Mouse (Mus musculus): Measurements from ENCODE around the gene Psmc3. TPM values are rescaled to one million over a fixed set of nuclear protein-coding genes. Genes with fewer than 3 reads are reported as not detected.
A peak's percentile ranks its signal among the peaks of the same experiment; 100 is the strongest.
"Not testable (repeated sequence)": the region's sequence is repeated elsewhere in the genome, so short reads cannot be mapped to it uniquely, and the experiment has no call there.

Psmc3 gene
- polyA plus RNA-seq, 1 experiment = 160 TPM

DNA sequence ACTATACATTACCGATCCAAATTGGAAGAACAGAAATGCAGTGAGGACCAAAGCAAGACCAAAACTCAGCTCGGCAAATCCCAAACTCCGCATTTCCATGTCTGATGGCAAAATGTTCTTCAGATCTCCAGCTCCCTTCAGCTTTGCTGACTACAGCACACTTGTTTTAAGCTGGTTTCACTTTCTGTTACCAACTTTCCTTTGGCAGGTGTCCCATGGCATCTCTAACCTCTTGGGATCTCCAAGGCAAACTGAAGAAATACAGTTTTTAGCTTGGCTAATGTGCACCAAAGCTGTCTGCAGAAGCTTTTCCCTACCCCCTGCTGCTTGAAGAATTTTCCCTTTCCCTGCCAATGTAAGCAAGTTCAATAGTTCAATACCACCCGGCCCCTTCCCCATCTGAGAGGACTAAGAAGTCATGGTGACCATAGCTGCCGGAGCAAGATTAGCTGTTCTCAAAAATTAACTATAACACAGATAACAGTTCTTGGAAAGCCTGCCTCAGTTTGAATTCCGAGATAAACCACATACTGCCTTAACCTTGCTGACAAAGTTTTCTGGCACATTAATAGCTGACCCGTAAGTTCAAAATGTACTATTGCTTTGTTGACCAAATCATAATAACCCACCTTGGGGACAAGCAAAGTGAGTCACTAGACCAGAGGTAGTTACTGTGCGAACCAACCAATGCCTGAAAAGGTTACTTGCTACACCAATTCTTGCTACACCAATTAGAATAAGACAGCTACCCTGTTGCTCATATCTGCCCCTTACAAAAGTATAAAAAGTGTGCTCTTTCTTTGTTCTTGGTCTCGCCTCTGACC lies 26.2 kb upstream of the Psmc3 start:
- TF ChIP-seq CTCF (IDR thresholded peaks at IDR 0.05; ENCODE audit: borderline replicate concordance, extremely low read depth, insufficient read depth, insufficient read length) (no peak), POLR2A (IDR thresholded peaks at IDR 0.05; ENCODE audit: borderline replicate concordance, extremely low read depth, insufficient read depth, insufficient read length, poor library complexity, severe bottlenecking) (no peak)
- DNase-seq (ENCODE audit: low read depth) = no peak

DNA sequence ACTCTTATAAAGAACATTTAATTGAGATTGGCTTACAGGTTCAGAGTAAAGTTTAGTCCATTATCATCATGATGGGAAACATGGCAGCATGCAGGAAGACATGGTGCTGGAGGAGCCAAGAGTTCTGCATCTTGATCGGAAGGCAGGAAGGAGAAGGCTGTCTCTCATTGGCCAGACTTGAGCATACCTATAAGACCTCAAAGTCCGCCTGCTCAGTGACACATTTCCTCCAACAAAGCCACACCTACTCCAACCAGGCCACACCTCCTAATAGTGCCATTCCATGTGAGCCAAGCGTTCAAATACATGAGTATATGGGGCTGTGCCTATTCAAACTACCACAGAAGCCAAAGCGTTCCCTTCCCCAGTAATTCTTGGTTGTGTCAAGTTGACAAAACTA lies 22.6 kb upstream of the Psmc3 start:
- TF ChIP-seq CTCF (IDR thresholded peaks at IDR 0.05; ENCODE audit: borderline replicate concordance, extremely low read depth, insufficient read depth, insufficient read length) = no peak
- no peak for TF ChIP-seq POLR2A (IDR thresholded peaks at IDR 0.05; ENCODE audit: borderline replicate concordance, extremely low read depth, insufficient read depth, insufficient read length, poor library complexity, severe bottlenecking)
- no peak for DNase-seq (ENCODE audit: low read depth)

DNA sequence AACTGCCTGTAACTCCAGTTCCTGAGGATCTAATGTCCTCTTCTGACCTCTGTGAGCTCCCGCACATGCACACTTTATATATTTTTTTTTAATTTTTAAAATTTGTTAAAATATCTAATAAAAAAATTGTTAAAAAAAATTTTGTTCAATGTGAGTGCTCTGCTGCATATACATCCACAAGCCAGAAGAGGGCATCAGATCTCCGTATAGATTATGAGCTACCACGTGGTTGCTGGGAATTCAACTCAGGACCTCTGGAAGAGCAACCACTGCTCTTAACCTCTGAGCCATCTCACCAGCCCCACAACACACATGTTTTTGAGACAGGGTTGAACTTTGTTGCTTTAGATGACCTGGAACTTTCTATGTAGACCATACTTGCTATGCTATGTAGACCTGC lies 20.8 kb upstream of the Psmc3 start:
- TF ChIP-seq CTCF (IDR thresholded peaks at IDR 0.05; ENCODE audit: borderline replicate concordance, extremely low read depth, insufficient read depth, insufficient read length) = peak; percentile 10; the same call in 1 of the 2 replicates
- no peak for TF ChIP-seq POLR2A (IDR thresholded peaks at IDR 0.05; ENCODE audit: borderline replicate concordance, extremely low read depth, insufficient read depth, insufficient read length, poor library complexity, severe bottlenecking)
- DNase-seq (ENCODE audit: low read depth) = no peak

DNA sequence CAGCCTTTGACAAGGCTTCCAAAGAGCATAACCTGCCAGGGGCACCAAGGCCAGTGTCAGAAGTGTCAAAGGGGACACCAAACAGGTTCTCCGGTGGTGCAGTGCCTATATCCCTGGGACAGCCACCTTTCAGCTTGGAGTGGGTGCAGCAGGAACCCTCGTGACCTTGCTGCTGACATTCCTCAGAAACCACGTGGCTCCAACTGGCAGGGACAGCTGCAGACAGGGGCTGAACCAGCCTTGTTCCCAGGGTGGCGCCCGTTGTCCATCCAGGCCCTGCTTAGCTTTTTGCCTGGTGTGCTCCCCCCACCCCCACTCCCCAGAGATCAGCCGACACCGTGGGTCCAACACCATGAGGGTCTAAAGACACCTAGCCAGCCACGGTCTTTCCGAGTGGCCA lies 18.4 kb upstream of the Psmc3 start, which contains the start of gene Rapsn:
Gene Rapsn, plus strand, starts transcription at position 236 of the 400 bp plus-strand sequence.
- no peak for TF ChIP-seq CTCF (IDR thresholded peaks at IDR 0.05; ENCODE audit: borderline replicate concordance, extremely low read depth, insufficient read depth, insufficient read length)
- no peak for TF ChIP-seq POLR2A (IDR thresholded peaks at IDR 0.05; ENCODE audit: borderline replicate concordance, extremely low read depth, insufficient read depth, insufficient read length, poor library complexity, severe bottlenecking)
- no peak for DNase-seq (ENCODE audit: low read depth)

DNA sequence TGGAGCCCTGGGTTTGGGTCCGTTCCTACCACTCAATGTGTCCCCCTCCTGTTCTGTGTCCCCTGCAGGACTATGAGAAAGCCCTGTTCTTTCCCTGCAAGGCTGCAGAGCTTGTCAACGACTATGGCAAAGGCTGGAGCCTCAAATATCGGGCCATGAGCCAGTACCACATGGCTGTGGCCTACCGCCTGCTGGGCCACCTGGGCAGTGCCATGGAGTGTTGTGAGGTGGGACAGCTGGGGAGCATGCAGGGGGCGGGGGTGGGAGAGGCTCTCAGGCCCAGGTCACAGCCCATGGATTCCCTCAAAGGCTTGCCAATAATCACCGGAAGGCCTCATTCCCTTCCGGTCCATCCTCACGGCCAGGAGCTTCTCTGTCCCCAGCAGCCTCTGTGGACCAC lies 12.0 kb upstream of the Psmc3 start:
- no peak for TF ChIP-seq CTCF (IDR thresholded peaks at IDR 0.05; ENCODE audit: borderline replicate concordance, extremely low read depth, insufficient read depth, insufficient read length)
- TF ChIP-seq POLR2A (IDR thresholded peaks at IDR 0.05; ENCODE audit: borderline replicate concordance, extremely low read depth, insufficient read depth, insufficient read length, poor library complexity, severe bottlenecking) = no peak
- DNase-seq (ENCODE audit: low read depth) = no peak

DNA sequence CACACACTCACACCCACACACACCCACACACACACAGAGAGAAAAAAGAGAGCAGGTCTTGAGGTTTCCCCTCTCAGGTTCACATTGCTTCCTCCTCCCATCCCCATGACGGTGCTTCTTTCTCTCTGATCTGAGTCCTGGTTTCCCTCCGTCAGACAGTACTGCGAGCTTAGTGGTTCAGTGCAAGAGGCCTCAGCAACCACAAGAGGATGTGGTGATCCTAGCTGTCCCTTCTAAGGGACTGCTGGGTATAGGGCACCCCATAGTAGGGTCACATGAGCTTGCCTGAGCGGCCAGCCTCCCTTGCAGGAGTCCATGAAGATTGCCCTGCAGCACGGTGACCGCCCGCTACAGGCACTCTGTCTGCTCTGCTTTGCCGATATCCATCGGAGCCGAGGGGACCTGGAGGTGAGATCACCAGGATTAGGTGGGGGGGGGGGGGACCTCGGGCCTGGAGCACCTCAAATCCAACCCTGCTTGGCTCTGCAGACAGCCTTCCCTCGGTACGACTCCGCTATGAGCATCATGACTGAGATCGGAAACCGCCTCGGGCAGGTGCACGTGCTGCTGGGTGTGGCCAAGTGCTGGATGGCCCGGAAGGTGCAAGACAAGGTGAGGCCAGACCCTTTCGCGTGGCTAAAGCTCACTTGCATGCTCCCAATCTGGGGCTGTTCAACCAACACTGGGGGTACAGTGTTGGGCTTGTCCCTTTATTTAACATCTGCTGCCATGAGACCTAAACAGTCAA lies 11.0 kb upstream of the Psmc3 start:
- no peak for DNase-seq (ENCODE audit: low read depth)
- TF ChIP-seq CTCF (IDR thresholded peaks at IDR 0.05; ENCODE audit: borderline replicate concordance, extremely low read depth, insufficient read depth, insufficient read length) (no peak), POLR2A (IDR thresholded peaks at IDR 0.05; ENCODE audit: borderline replicate concordance, extremely low read depth, insufficient read depth, insufficient read length, poor library complexity, severe bottlenecking) (no peak)

DNA sequence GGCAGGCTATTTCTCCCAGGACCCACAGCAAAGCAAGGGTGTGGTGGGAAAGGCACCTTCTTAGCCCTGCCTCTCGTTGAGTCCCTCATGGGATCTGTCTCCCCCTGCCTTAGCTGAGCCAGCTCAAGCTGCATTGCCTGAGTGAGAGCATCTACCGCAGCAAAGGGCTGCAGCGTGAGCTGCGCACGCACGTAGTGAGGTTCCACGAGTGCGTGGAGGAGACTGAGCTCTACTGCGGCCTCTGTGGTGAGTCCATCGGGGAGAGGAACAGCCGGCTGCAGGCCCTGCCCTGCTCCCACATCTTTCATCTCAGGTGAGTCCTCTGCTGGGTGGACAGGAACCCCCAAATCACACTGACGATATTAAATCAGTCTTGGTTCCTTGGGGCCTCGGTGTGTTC lies 9.1 kb upstream of the Psmc3 start:
- TF ChIP-seq POLR2A (IDR thresholded peaks at IDR 0.05; ENCODE audit: borderline replicate concordance, extremely low read depth, insufficient read depth, insufficient read length, poor library complexity, severe bottlenecking) (no peak), CTCF (IDR thresholded peaks at IDR 0.05; ENCODE audit: borderline replicate concordance, extremely low read depth, insufficient read depth, insufficient read length) (no peak)

DNA sequence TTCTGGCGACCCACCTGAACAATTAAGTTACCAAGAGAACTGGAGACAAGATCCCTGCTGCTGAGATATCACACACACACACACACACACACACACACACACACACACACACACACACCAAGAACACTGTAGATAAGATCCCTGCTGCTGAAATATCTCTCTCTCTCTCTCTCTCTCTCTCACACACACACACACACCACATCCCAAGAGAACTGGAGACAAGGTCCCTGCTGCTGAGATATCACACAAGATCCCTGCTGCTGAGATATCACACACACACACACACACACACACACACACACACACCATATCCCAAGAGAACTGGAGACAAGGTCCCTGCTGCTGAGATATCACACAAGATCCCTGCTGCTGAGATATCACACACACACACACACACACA lies 8.0 kb upstream of the Psmc3 start:
- not testable (repeated sequence) for DNase-seq (ENCODE audit: low read depth)

More for the DNA sequence above, 9.1 kb upstream of the Psmc3 start:
- DNase-seq (ENCODE audit: low read depth) = no peak

DNA sequence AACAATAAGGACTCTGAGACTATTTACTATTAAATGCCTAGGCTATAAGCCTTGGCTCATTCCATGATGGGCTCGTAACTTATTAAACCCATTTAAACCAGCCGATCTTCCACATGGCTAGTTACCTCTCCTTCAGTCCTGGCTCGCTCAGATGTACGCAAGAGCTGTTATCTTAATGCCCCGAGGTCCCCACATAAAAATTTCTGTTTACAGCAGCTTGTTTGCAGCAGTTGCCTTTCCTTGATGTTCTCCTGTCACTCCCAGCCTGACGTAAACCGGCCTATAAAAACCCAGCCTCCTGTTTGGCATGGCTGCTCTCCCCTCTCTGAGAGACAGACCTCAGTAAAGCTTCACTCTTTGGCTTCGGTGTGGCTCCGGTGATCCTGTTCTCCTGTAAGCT lies 6.5 kb upstream of the Psmc3 start:
- no peak for DNase-seq (ENCODE audit: low read depth)
- TF ChIP-seq POLR2A (IDR thresholded peaks at IDR 0.05; ENCODE audit: borderline replicate concordance, extremely low read depth, insufficient read depth, insufficient read length, poor library complexity, severe bottlenecking) = no peak

DNA sequence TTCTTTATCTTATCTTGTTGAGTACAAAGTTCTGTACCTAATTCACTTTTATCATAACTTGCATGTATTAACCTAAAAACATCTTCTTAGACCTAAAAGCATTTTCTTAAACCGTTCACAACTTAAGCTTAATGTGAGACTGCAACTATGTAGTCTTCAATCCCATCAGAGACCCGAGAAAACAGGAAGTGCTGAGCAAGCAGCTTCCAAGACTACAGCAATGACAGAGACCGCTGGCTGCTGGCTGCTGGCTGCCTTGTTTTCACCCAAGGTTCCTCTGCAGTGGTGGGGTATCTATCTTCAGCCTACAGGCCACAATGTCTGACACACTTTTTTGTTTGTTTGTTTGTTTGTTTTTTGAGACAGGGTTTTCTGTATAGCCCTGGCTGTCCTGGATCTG lies 1.9 kb upstream of the Psmc3 start:
- no peak for DNase-seq (ENCODE audit: low read depth)
- TF ChIP-seq POLR2A (IDR thresholded peaks at IDR 0.05; ENCODE audit: borderline replicate concordance, extremely low read depth, insufficient read depth, insufficient read length, poor library complexity, severe bottlenecking) (no peak), CTCF (IDR thresholded peaks at IDR 0.05; ENCODE audit: borderline replicate concordance, extremely low read depth, insufficient read depth, insufficient read length) (no peak)

DNA sequence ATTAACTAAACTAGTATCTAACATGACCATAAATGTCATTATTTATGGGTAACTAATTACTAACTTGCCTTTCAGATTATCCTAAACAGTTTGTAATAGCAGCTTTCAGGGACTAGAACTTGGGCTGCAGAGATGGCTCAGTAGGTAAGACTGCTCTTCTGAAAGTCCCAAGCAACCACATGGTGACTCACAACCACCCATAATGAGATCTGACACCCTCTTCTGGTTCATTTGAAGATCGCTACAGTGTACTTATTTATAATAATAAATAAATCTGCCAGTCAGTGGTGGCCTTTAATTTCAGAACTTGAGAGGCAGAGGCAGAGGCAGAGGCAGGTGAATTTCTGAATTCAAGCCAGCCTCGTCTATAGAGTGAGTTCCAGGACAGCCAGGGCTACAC lies 1.1 kb upstream of the Psmc3 start:
- DNase-seq (ENCODE audit: low read depth) = no peak

More for the DNA sequence above, 1.1 kb upstream of the Psmc3 start:
- TF ChIP-seq POLR2A (IDR thresholded peaks at IDR 0.05; ENCODE audit: borderline replicate concordance, extremely low read depth, insufficient read depth, insufficient read length, poor library complexity, severe bottlenecking) (no peak), CTCF (IDR thresholded peaks at IDR 0.05; ENCODE audit: borderline replicate concordance, extremely low read depth, insufficient read depth, insufficient read length) (no peak)
